Mouse (Mus musculus): ENCODE measurements at regions not wholly inside any gene's neighbourhood (a gene's known extent, or its start where the extent isn't known, plus 50 kb on each side); places are given as distances from the start of the nearest gene placed in this dataset.
A peak's percentile ranks its signal among the peaks of the same experiment; 100 is the strongest.
"Not testable (repeated sequence)": the region's sequence is repeated elsewhere in the genome, so short reads cannot be mapped to it uniquely, and the experiment has no call there.

DNA sequence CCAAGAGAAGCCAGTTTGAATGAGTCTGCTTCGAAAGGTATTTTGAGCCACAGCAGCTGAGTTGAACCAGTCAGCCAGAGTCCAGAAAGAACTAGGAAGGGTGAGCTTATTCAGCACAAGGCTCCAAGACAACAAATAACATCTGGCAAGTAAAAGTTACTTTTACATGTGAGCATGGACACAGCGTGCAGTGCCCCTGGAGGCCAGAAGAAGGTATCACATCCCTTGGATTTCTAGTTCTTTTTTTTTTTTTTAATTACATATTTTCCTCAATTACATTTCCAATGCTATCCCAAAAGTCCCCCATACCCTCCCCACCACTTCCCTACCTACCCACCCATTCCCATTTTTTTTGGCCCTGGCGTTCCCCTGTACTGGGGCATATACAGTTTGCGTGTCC is 367.4 kb downstream of the Gm9008 start:
- TF ChIP-seq CTCF (IDR thresholded peaks at IDR 0.05; ENCODE audit: low read depth), result peak; percentile 36
- WGBS, result 86% methylated on average over 3 of the region's 4 CpGs
- not testable (repeated sequence) for H3K4me3 ChIP-seq (ENCODE audit: low read length); H3K9ac ChIP-seq (replicated peaks; ENCODE audit: low read length); H3K36me3 ChIP-seq (ENCODE audit: insufficient read depth, low read length); H3K27ac ChIP-seq; H3K9me3 ChIP-seq (ENCODE audit: low read length); H3K27me3 ChIP-seq (ENCODE audit: insufficient read depth, low read length); H3K4me1 ChIP-seq (ENCODE audit: insufficient read depth, low read length); DNase-seq (ENCODE audit: low spot score); ATAC-seq; H3K4me2 ChIP-seq (ENCODE audit: low read depth, low read length)

DNA sequence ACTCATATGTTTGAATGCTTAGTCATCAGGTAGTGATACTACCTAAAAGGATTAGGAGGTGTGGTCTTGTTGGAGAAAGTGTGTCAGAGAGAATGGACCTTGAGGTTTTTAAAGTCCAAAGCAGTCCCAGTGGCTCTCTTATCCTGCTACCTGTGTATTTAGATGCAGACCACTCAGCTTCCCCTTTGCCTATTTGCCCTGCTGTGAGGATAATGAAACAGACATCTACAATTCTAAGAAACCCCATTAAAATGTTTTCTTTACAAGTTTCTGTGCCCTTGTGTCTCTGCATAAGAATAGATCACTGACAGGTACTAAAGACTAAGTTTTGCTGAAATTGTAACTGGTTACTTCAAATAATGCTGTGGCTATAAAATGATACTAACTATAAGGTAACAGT is 381.8 kb downstream of the Gm9008 start:
- Histone ChIP-seq H3K4me3 (ENCODE audit: low read length) (no peak overlapping the region), H3K27me3 (ENCODE audit: insufficient read depth, low read length) (no peaks in the 10 kb centered on the region), H3K36me3 (ENCODE audit: insufficient read depth, low read length) (no peaks in the 10 kb centered on the region), H3K4me2 (ENCODE audit: low read depth, low read length) (no peak overlapping the region), H3K4me1 (ENCODE audit: insufficient read depth, low read length) (no peaks in the 10 kb centered on the region), H3K9ac (replicated peaks; ENCODE audit: low read length) (no peak overlapping the region), H3K27ac (no peak overlapping the region), H3K9me3 (ENCODE audit: low read length) (no peaks in the 10 kb centered on the region)
- no peak for DNase-seq (ENCODE audit: low spot score)
- ATAC-seq, result no peak
- no peak for TF ChIP-seq CTCF (IDR thresholded peaks at IDR 0.05; ENCODE audit: low read depth)

DNA sequence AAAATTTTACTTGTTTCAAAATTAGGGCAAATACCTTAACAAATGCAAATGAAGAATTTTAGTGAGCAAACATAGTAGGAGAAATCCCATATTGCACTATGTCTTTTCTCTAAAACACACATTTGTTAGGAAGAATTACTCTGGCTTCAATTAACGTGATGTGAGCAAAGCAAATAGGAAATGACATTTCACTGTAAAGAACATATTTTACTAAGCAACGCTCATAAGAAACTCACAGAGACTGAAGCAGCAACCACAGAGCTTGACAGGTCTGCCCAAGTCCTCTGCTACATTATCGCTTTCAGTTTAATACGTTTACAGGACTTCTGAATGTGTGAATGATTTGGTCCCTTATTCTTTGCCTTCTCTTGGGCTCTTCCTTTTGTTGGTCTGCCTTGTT is 383.2 kb downstream of the Gm9008 start:
- TF ChIP-seq CTCF (IDR thresholded peaks at IDR 0.05; ENCODE audit: low read depth), result no peak
- Histone ChIP-seq H3K36me3 (ENCODE audit: insufficient read depth, low read length) (no peaks in the 10 kb centered on the region), H3K4me1 (ENCODE audit: insufficient read depth, low read length) (no peaks in the 10 kb centered on the region), H3K27ac (no peak overlapping the region), H3K9ac (replicated peaks; ENCODE audit: low read length) (no peak overlapping the region), H3K4me3 (ENCODE audit: low read length) (no peak overlapping the region), H3K9me3 (ENCODE audit: low read length) (no peaks in the 10 kb centered on the region), H3K27me3 (ENCODE audit: insufficient read depth, low read length) (no peaks in the 10 kb centered on the region), H3K4me2 (ENCODE audit: low read depth, low read length) (no peak overlapping the region)
- 81% methylated on average over 4 of the region's 4 CpGs for WGBS
- no peak for ATAC-seq
- no peak for DNase-seq (ENCODE audit: low spot score)

DNA sequence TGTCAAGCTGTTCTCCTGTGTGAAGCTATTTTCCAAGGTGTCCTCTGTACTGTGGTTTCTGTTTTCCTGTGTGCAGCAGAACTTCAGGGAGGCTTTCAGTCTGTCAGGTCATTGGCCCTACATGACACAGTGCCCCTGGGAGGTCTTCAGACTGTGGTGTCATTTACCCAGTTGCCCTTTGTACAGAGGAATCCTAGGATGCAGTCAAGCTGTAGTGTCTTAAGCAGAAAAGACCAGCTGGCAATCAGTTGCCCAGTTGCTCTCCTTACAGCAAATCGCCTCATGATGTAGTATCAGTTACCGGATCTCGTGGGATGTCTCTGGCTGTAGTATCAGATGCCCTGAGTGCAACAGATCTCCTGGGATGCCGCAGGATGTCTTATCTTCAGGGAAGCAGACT is 432.2 kb downstream of the Gm9008 start:
- H3K4me2 ChIP-seq (ENCODE audit: low read depth, low read length), result no peak overlapping the region
- no peaks in the 10 kb centered on the region for H3K36me3 ChIP-seq (ENCODE audit: insufficient read depth, low read length)
- H3K27me3 ChIP-seq (ENCODE audit: insufficient read depth, low read length), result no peaks in the 10 kb centered on the region
- WGBS, result 85% methylated on average over 4 of the region's 4 CpGs
- TF ChIP-seq CTCF (IDR thresholded peaks at IDR 0.05; ENCODE audit: low read depth), result no peak
- H3K4me1 ChIP-seq (ENCODE audit: insufficient read depth, low read length), result no peaks in the 10 kb centered on the region
- H3K9ac ChIP-seq (replicated peaks; ENCODE audit: low read length), result no peak overlapping the region
- H3K4me3 ChIP-seq (ENCODE audit: low read length), result no peak overlapping the region
- 0 out of 2 replicates have a peak, but pooled peaks cover 3% of the 10 kb centered on the region for H3K9me3 ChIP-seq (ENCODE audit: low read length)
- ATAC-seq, result no peak
- H3K27ac ChIP-seq, result no peak overlapping the region
- DNase-seq (ENCODE audit: low spot score), result no peak

DNA sequence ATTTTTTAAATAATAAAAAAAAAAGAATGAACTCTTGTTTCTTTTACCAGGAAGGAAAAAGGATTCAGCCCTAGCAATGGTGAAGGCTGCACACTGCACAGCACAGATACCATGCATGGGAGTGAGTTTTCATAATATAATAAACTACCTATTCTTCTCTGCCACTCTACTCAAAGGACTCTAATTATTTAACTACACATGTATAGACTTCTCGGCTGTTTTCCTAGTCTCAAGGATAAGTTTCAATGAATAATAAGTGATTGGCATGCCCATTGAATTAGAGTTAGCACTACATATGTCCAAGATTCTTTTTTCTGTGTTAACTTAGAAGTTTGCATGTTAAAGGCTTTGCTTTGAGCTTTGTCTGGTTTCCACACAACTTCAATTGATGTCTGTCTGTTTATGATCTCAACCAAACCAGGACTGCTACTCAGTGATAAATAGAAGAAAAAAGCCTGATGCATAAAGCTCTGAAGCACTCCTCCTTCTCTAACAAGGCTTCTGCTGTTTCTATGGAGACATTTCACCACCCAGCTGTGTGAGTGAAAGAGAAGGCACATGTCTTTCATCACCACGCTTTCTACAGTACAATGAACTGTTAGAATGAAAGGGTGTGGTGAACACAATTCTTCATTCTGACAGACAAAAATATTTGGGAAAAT is 444.8 kb downstream of the Gm9008 start:
- ATAC-seq (no peak), DNase-seq (ENCODE audit: low spot score) (peak; percentile 2)
- H3K27me3 ChIP-seq (ENCODE audit: insufficient read depth, low read length), result no peaks in the 10 kb centered on the region
- no peak overlapping the region for H3K27ac ChIP-seq
- H3K4me3 ChIP-seq (ENCODE audit: low read length), result no peak overlapping the region
- H3K4me1 ChIP-seq (ENCODE audit: insufficient read depth, low read length), result no peaks in the 10 kb centered on the region
- H3K4me2 ChIP-seq (ENCODE audit: low read depth, low read length), result no peak overlapping the region
- H3K36me3 ChIP-seq (ENCODE audit: insufficient read depth, low read length), result no peaks in the 10 kb centered on the region
- H3K9ac ChIP-seq (replicated peaks; ENCODE audit: low read length), result no peak overlapping the region
- no peak for TF ChIP-seq CTCF (IDR thresholded peaks at IDR 0.05; ENCODE audit: low read depth)
- H3K9me3 ChIP-seq (ENCODE audit: low read length), result no peaks in the 10 kb centered on the region
- WGBS, result 12% methylated on average over 2 of the region's 2 CpGs

DNA sequence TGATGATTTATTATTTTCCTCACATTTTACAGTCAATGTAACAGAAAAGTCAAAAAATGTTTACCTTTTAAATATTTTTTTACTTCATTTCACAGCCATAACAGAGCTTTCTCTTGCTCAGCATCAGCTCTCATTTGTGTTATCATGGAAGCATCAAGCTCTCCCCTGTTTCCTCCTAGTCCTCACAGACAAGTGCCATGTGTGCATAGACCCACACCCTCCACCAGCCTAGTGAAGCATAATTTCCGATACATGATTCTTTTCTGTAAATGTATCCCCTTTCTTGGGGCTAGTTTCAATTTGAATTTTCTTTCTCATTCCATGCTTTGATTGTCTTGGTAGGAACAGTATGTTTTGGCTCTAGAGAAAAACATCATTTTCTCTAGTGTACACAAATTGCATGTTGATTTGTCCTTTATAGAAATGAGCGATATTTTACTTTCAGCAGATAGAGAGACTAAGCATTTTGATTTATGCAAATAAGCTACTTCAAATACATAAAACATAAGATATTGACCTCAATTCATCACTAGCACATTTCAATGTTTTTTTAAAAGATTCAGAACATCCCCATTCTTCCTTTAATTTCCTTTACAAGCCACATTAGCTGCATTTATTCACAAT is 489.7 kb downstream of the Gm9008 start:
- no peaks in the 10 kb centered on the region for H3K4me1 ChIP-seq (ENCODE audit: insufficient read depth, low read length)
- no peaks in the 10 kb centered on the region for H3K9me3 ChIP-seq (ENCODE audit: low read length)
- no peak overlapping the region for H3K4me3 ChIP-seq (ENCODE audit: low read length)
- H3K4me2 ChIP-seq (ENCODE audit: low read depth, low read length), result no peak overlapping the region
- ATAC-seq (no peak), DNase-seq (ENCODE audit: low spot score) (no peak)
- no peaks in the 10 kb centered on the region for H3K27me3 ChIP-seq (ENCODE audit: insufficient read depth, low read length)
- no peak overlapping the region for H3K9ac ChIP-seq (replicated peaks; ENCODE audit: low read length)
- no peak for TF ChIP-seq CTCF (IDR thresholded peaks at IDR 0.05; ENCODE audit: low read depth)
- 70% methylated on average over 2 of the region's 2 CpGs for WGBS
- H3K27ac ChIP-seq, result no peak overlapping the region
- no peaks in the 10 kb centered on the region for H3K36me3 ChIP-seq (ENCODE audit: insufficient read depth, low read length)

Measured in hindbrain, postnatal 0 days (tissue).